ENCODE assay signal across 9 mouse cellular contexts in the genomic region with DNA sequence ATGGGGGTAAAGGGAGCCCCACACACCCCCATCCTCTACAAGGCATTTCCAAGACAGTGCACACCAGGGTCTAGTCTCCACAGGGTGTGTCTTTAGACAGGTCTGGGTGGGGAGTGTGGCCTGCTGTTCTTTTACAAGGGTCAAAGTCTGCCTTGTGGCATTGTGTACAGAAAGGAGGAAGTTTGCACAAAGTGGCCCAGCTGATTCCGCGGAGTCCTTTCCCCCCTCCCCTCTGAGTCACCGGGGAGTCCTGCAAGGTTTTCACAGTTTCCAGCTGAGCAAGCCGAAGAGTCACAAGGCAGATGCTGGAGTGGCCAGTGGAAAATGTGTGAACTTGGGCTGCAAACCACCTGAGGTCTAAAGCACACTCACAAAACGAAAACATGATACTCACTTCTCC.
DNase-seq lines count a peak whose midpoint lies in the region; ATAC-seq and TF ChIP-seq lines count a peak whose summit lies in the region.
"Had no signal": no experiment of that assay in that cellular context is flagged by ENCODE, and none has a peak within 500 bp of the region (broad histone marks: within the 10 kb centered on the region; RNA-seq: fewer than 3 reads in every experiment).

No protein-coding gene starts in this region.

- H3K9ac ChIP-seq in lung, postnatal 0 days (replicated peaks; ENCODE audit: low read depth): no peak overlapping the region

- H3K27ac ChIP-seq in bone marrow macrophage, adult 2 months (ENCODE audit: insufficient read depth, low read depth, low read length): peak overlapping the region; percentile 62
- no peak overlapping the region for H3K27ac ChIP-seq in kidney, adult 2 months (ENCODE audit: insufficient read depth, low read depth, low read length)
- no peak overlapping the region for H3K27ac ChIP-seq in lung, postnatal 0 days (ENCODE audit: low read length)

- H3K36me3 ChIP-seq in kidney, adult 2 months (ENCODE audit: control insufficient read depth, insufficient read depth, low read length): no peaks in the 10 kb centered on the region
- H3K36me3 ChIP-seq in lung, postnatal 0 days (ENCODE audit: insufficient read depth, low read length): no peaks in the 10 kb centered on the region
- H3K36me3 ChIP-seq: G1E had no signal

- H3K4me1 ChIP-seq in bone marrow macrophage, adult 2 months (ENCODE audit: control insufficient read depth, insufficient read depth, low read length): peaks cover 20% of the 10 kb centered on the region
- no peaks in the 10 kb centered on the region for H3K4me1 ChIP-seq in kidney, adult 2 months (ENCODE audit: control insufficient read depth, insufficient read depth, low read length)
- H3K4me1 ChIP-seq in lung, postnatal 0 days (ENCODE audit: insufficient read depth, low read depth, low read length): no peaks in the 10 kb centered on the region

- no peaks in the 10 kb centered on the region for H3K27me3 ChIP-seq in kidney, adult 2 months (replicated peaks; ENCODE audit: control insufficient read depth, insufficient read depth, low read length)
- H3K27me3 ChIP-seq in lung, postnatal 0 days (replicated peaks; ENCODE audit: insufficient read depth, low read length): no peaks in the 10 kb centered on the region

- ATAC-seq in lung, postnatal 0 days: peak; percentile 83

- no peak for TF ChIP-seq CTCF in bone marrow macrophage, adult 2 months (IDR thresholded peaks at IDR 0.05; ENCODE audit: low read depth, low read length)
- TF ChIP-seq CTCF in kidney, adult 2 months (conservative IDR thresholded peaks at IDR 0.05; ENCODE audit: insufficient read depth, insufficient read length, low read depth, low read length): no peak
- no peak for TF ChIP-seq CTCF in lung, postnatal 0 days (IDR thresholded peaks at IDR 0.05)

- no peak for TF ChIP-seq POLR2A in bone marrow macrophage, adult 2 months (IDR thresholded peaks at IDR 0.05; ENCODE audit: borderline replicate concordance, low read depth, low read length)
- no peak for TF ChIP-seq POLR2A in kidney, adult 2 months (IDR thresholded peaks at IDR 0.05; ENCODE audit: low read depth, low read length)

- WGBS in kidney, adult 2 months: 16% methylated on average over 5 of the region's 5 CpGs
- 16% methylated on average over 5 of the region's 5 CpGs for WGBS in lung, postnatal 0 days

- no peaks in the 10 kb centered on the region for H3K9me3 ChIP-seq in lung, postnatal 0 days (ENCODE audit: low read length)

- H3K4me3 ChIP-seq in bone marrow macrophage, adult 2 months (ENCODE audit: insufficient read depth, low read length): no peak overlapping the region
- H3K4me3 ChIP-seq in kidney, adult 2 months (ENCODE audit: insufficient read depth, low read depth, low read length): no peak overlapping the region
- H3K4me3 ChIP-seq in lung, postnatal 0 days (ENCODE audit: low read depth, low read length): no peak overlapping the region

- 0 out of 2 replicates have a peak overlapping the region, but pooled peaks have one; percentile 5 for H3K4me2 ChIP-seq in lung, postnatal 0 days (replicated peaks; ENCODE audit: low read depth, low read length)

- no peak for TF ChIP-seq EP300 in lung, postnatal 0 days (IDR thresholded peaks at IDR 0.05)

- DNase-seq in 416B (ENCODE audit: low read depth): peak; percentile 62
- DNase-seq in kidney, adult 2 months: peak; percentile 42
- peak; percentile 86 for DNase-seq in lung, postnatal 0 days (ENCODE audit: low spot score)
- DNase-seq in urinary bladder, postnatal 14 days (ENCODE audit: low spot score): peak; percentile 78
- no peak for DNase-seq in ovary, adult 18-20 months (ENCODE audit: low spot score)
- DNase-seq in frontal cortex, postnatal 36 days (ENCODE audit: low spot score in 2 of 2): no peak
- no peak for DNase-seq in embryo, embryonic 9.5 days (ENCODE audit: extremely low spot score)

Comparison
In these comparisons a context has a peak if more than half of its experiments do, and no peak if none do; other contexts are left out.
1. DNase-seq: peak in 416B (single experiment), kidney, adult 2 months (single experiment), lung, postnatal 0 days (single experiment) and urinary bladder, postnatal 14 days (single experiment); none in ovary, adult 18-20 months (single experiment), frontal cortex, postnatal 36 days (0 of 2) and embryo, embryonic 9.5 days (single experiment).